Comparison of ENCODE assay signal across 17 mouse cellular contexts in the genomic region with DNA sequence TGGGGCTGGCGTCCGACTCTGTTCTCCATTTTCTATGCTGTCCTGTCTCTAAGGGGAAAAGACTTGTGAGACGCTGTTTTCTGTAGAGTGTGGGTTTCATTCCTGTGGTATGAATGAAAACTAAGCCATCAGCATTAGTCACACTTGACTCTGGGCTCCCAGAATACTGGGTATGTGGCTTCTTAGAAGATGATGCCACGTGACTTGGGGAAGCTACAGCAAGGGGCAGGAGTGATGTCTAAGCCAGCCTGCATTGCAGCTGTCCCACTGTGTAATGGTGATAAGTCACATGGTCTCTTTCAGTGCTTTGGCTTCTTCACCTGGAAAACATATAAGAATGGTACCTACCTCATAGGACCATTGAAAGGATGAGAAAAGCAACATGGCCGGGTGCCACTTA.
DNase-seq lines count a peak whose midpoint lies in the region; ATAC-seq and TF ChIP-seq lines count a peak whose summit lies in the region.
"Had no signal": no experiment of that assay in that cellular context is flagged by ENCODE, and none has a peak within 500 bp of the region (broad histone marks: within the 10 kb centered on the region; RNA-seq: fewer than 3 reads in every experiment).

No protein-coding gene starts in this region.

- no peak for ATAC-seq in heart, embryonic 12.5 days (ENCODE audit: insufficient number of reproducible peaks, low FRiP score)
- ATAC-seq in CD4-positive, CD25-positive, alpha-beta regulatory T cell, adult 4 months: peak; percentile 53
- ATAC-seq: intestine, embryonic 16.5 days; midbrain, embryonic 15.5 days had no signal

- H3K9me3 ChIP-seq in heart, embryonic 12.5 days (replicated peaks): peaks cover 6% of the 10 kb centered on the region; the same call in 1 of the 2 replicates
- 0 out of 2 replicates have a peak, but pooled peaks cover 5% of the 10 kb centered on the region for H3K9me3 ChIP-seq in forebrain, embryonic 10.5 days
- H3K9me3 ChIP-seq: hindbrain, embryonic 13.5 days; limb, embryonic 12.5 days; midbrain, embryonic 15.5 days had no signal

- no peak for DNase-seq in heart, postnatal 10 days
- DNase-seq in 3134 (ENCODE audit: extremely low read depth, insufficient read length, low spot score): peak; percentile 72
- DNase-seq in forebrain, embryonic 10.5 days (ENCODE audit: extremely low spot score, low spot score): no peak
- no peak for DNase-seq in adrenal gland, postnatal 10 days
- DNase-seq in layer of hippocampus, adult 2 months (ENCODE audit: low spot score in 2 of 2): no peak
- DNase-seq: cerebellum, adult 18-20 months; liver, embryonic 13.5 days; spleen, adult 18-20 months; thymus, adult 18-20 months had no signal

- no peak for TF ChIP-seq POLR2A in embryonic fibroblast, embryonic 13.5 days (IDR thresholded peaks at IDR 0.05; ENCODE audit: low read depth, low read length)

- H3K4me1 ChIP-seq in heart, embryonic 12.5 days (replicated peaks): peaks cover 27% of the 10 kb centered on the region
- H3K4me1 ChIP-seq in embryonic fibroblast, embryonic 13.5 days (ENCODE audit: control insufficient read depth, insufficient read depth, low read length): peaks cover 16% of the 10 kb centered on the region
- H3K4me1 ChIP-seq in forebrain, embryonic 10.5 days: no peaks in the 10 kb centered on the region; the same call in 1 of the 2 replicates
- H3K4me1 ChIP-seq: limb, embryonic 12.5 days; liver, embryonic 13.5 days; midbrain, embryonic 15.5 days had no signal

- no peak overlapping the region for H3K4me2 ChIP-seq in heart, embryonic 12.5 days
- H3K4me2 ChIP-seq: hindbrain, embryonic 13.5 days; limb, embryonic 12.5 days; liver, embryonic 13.5 days; midbrain, embryonic 15.5 days; neural tube, embryonic 13.5 days had no signal

- H3K9ac ChIP-seq in heart, embryonic 12.5 days: no peak overlapping the region
- H3K9ac ChIP-seq: hindbrain, embryonic 13.5 days; limb, embryonic 12.5 days; liver, embryonic 13.5 days; midbrain, embryonic 15.5 days; neural tube, embryonic 13.5 days had no signal

- intact Hi-C loops in heart, postnatal 10 days (cut with DNase I): loop anchor here (5.0 kb wide), 1 partner anchor 70 kb away; no protein-coding TSS in a partner anchor

- WGBS in heart, embryonic 12.5 days: 73% methylated on average over 5 of the region's 5 CpGs
- 88% methylated on average over 5 of the region's 5 CpGs for WGBS in forebrain, embryonic 10.5 days

- peaks cover 20% of the 10 kb centered on the region; the same call in 1 of the 2 replicates for H3K27me3 ChIP-seq in heart, embryonic 12.5 days (replicated peaks)
- no peaks in the 10 kb centered on the region for H3K27me3 ChIP-seq in forebrain, embryonic 10.5 days (ENCODE audit: poor library complexity, severe bottlenecking)
- H3K27me3 ChIP-seq: hindbrain, embryonic 13.5 days; limb, embryonic 12.5 days; liver, embryonic 13.5 days; midbrain, embryonic 15.5 days; neural tube, embryonic 13.5 days had no signal

- H3K27ac ChIP-seq in heart, embryonic 12.5 days (ENCODE audit: poor library complexity, severe bottlenecking): peak overlapping the region; percentile 40; the same call in 1 of the 2 replicates
- peak overlapping the region; percentile 98 for H3K27ac ChIP-seq in embryonic fibroblast, embryonic 13.5 days (ENCODE audit: insufficient read depth, low read length)
- no peak overlapping the region for H3K27ac ChIP-seq in forebrain, embryonic 10.5 days
- H3K27ac ChIP-seq in layer of hippocampus, adult 2 months: no peak overlapping the region
- H3K27ac ChIP-seq: hindbrain, embryonic 13.5 days; limb, embryonic 12.5 days; liver, embryonic 13.5 days; midbrain, embryonic 15.5 days; neural tube, embryonic 13.5 days had no signal

- H3K36me3 ChIP-seq in heart, embryonic 12.5 days: no peaks in the 10 kb centered on the region
- H3K36me3 ChIP-seq in forebrain, embryonic 10.5 days (replicated peaks): no peaks in the 10 kb centered on the region
- H3K36me3 ChIP-seq: hindbrain, embryonic 13.5 days; limb, embryonic 12.5 days; liver, embryonic 13.5 days; midbrain, embryonic 15.5 days; neural tube, embryonic 13.5 days had no signal

- no peak overlapping the region for H3K4me3 ChIP-seq in heart, embryonic 12.5 days
- H3K4me3 ChIP-seq in embryonic fibroblast, embryonic 13.5 days (ENCODE audit: insufficient read depth, low read length): no peak overlapping the region
- H3K4me3 ChIP-seq in forebrain, embryonic 10.5 days: no peak overlapping the region
- no peak overlapping the region for H3K4me3 ChIP-seq in layer of hippocampus, adult 2 months
- H3K4me3 ChIP-seq: hindbrain, embryonic 13.5 days; limb, embryonic 12.5 days; liver, embryonic 13.5 days; midbrain, embryonic 15.5 days; neural tube, embryonic 13.5 days had no signal

- no peak for TF ChIP-seq CTCF in embryonic fibroblast, embryonic 13.5 days (IDR thresholded peaks at IDR 0.05; ENCODE audit: borderline replicate concordance, insufficient read depth, low read length)
- no peak for TF ChIP-seq CTCF in layer of hippocampus, adult 2 months (conservative IDR thresholded peaks at IDR 0.05)

Comparison
In these comparisons a context has a peak if more than half of its experiments do, and no peak if none do; other contexts are left out.
1. H3K27ac ChIP-seq: peak in heart, embryonic 12.5 days (single experiment) and embryonic fibroblast, embryonic 13.5 days (single experiment); none in forebrain, embryonic 10.5 days (single experiment) and layer of hippocampus, adult 2 months (single experiment).